Mouse (Mus musculus): ENCODE data around the gene Rftn1. TPM values are rescaled to one million over a fixed set of nuclear protein-coding genes. Genes with fewer than 3 reads are reported as not detected.

Gene Rftn1
- total and polyA plus RNA-seq, 2 experiments = 2.6 to 3.1 TPM

GRCm38 (mm10) chr17:50048209-50048608, 142.3 kb downstream of the Rftn1 start:
- no peak for DNase-seq (ENCODE audit: extremely low read depth, low read depth, low spot score)
- WGBS = 21% methylated on average over 9 of the region's 9 CpGs
- TF ChIP-seq CTCF (IDR thresholded peaks at IDR 0.05; ENCODE audit: low read depth, low read length) (no peak), POLR2A (IDR thresholded peaks at IDR 0.05; ENCODE audit: extremely low read depth, insufficient read depth, low read length) (no peak)
- H3K79me2 ChIP-seq (ENCODE audit: control insufficient read depth, insufficient read depth, low read length) = no peaks in the 10 kb centered on the region
- H3K4me1 ChIP-seq (ENCODE audit: control insufficient read depth, insufficient read depth, low read length) = no peaks in the 10 kb centered on the region
- H3K9ac ChIP-seq (ENCODE audit: low read depth, low read length) = no peak overlapping the region
- H3K36me3 ChIP-seq (ENCODE audit: control insufficient read depth, insufficient read depth, low read length) = no peaks in the 10 kb centered on the region
- H3K27ac ChIP-seq (replicated peaks; ENCODE audit: insufficient read depth, low read depth, low read length) = no peak overlapping the region
- no peaks in the 10 kb centered on the region for H3K27me3 ChIP-seq (ENCODE audit: control insufficient read depth, insufficient read depth, low read length)
- H3K4me3 ChIP-seq (ENCODE audit: insufficient read depth, low read depth, low read length) = no peak overlapping the region

- WGBS = 90% methylated on average over 12 of the region's 12 CpGs
- no peaks in the 10 kb centered on the region for H3K27me3 ChIP-seq (ENCODE audit: control insufficient read depth, insufficient read depth, low read length)
- no peaks in the 10 kb centered on the region for H3K36me3 ChIP-seq (ENCODE audit: control insufficient read depth, insufficient read depth, low read length)
- TF ChIP-seq CTCF (IDR thresholded peaks at IDR 0.05; ENCODE audit: low read depth, low read length) = no peak
- TF ChIP-seq POLR2A (IDR thresholded peaks at IDR 0.05; ENCODE audit: extremely low read depth, insufficient read depth, low read length) = no peak
- no peak for DNase-seq (ENCODE audit: extremely low read depth, low read depth, low spot score)
- no peak overlapping the region for H3K27ac ChIP-seq (replicated peaks; ENCODE audit: insufficient read depth, low read depth, low read length)
- H3K4me1 ChIP-seq (ENCODE audit: control insufficient read depth, insufficient read depth, low read length) = no peaks in the 10 kb centered on the region
- no peaks in the 10 kb centered on the region for H3K79me2 ChIP-seq (ENCODE audit: control insufficient read depth, insufficient read depth, low read length)
- H3K9ac ChIP-seq (ENCODE audit: low read depth, low read length) = no peak overlapping the region
- H3K4me3 ChIP-seq (ENCODE audit: insufficient read depth, low read depth, low read length) = no peak overlapping the region
These were observed 143.3 kb downstream of the Rftn1 start for GRCm38 (mm10) chr17:50047182-50047581.

GRCm38 (mm10) chr17:50040727-50041410, 149.6 kb downstream of the Rftn1 start:
- Histone ChIP-seq H3K9ac (ENCODE audit: low read depth, low read length) (no peak overlapping the region), H3K36me3 (ENCODE audit: control insufficient read depth, insufficient read depth, low read length) (no peaks in the 10 kb centered on the region), H3K4me3 (ENCODE audit: insufficient read depth, low read depth, low read length) (no peak overlapping the region), H3K4me1 (ENCODE audit: control insufficient read depth, insufficient read depth, low read length) (no peaks in the 10 kb centered on the region), H3K27ac (replicated peaks; ENCODE audit: insufficient read depth, low read depth, low read length) (no peak overlapping the region), H3K27me3 (ENCODE audit: control insufficient read depth, insufficient read depth, low read length) (no peaks in the 10 kb centered on the region), H3K79me2 (ENCODE audit: control insufficient read depth, insufficient read depth, low read length) (no peaks in the 10 kb centered on the region)
- no peak for DNase-seq (ENCODE audit: extremely low read depth, low read depth, low spot score)
- TF ChIP-seq POLR2A (IDR thresholded peaks at IDR 0.05; ENCODE audit: extremely low read depth, insufficient read depth, low read length) = no peak
- TF ChIP-seq CTCF (IDR thresholded peaks at IDR 0.05; ENCODE audit: low read depth, low read length) = no peak
- 86% methylated on average over 3 of the region's 3 CpGs for WGBS

- no peak overlapping the region for H3K4me3 ChIP-seq (ENCODE audit: insufficient read depth, low read depth, low read length)
- no peaks in the 10 kb centered on the region for H3K79me2 ChIP-seq (ENCODE audit: control insufficient read depth, insufficient read depth, low read length)
- no peaks in the 10 kb centered on the region for H3K36me3 ChIP-seq (ENCODE audit: control insufficient read depth, insufficient read depth, low read length)
- H3K27me3 ChIP-seq (ENCODE audit: control insufficient read depth, insufficient read depth, low read length) = no peaks in the 10 kb centered on the region
- no peak for TF ChIP-seq POLR2A (IDR thresholded peaks at IDR 0.05; ENCODE audit: extremely low read depth, insufficient read depth, low read length)
- no peak for TF ChIP-seq CTCF (IDR thresholded peaks at IDR 0.05; ENCODE audit: low read depth, low read length)
- no peak for DNase-seq (ENCODE audit: extremely low read depth, low read depth, low spot score)
- no peak overlapping the region for H3K27ac ChIP-seq (replicated peaks; ENCODE audit: insufficient read depth, low read depth, low read length)
- H3K4me1 ChIP-seq (ENCODE audit: control insufficient read depth, insufficient read depth, low read length) = no peaks in the 10 kb centered on the region
- no peak overlapping the region for H3K9ac ChIP-seq (ENCODE audit: low read depth, low read length)
- 72% methylated on average over 10 of the region's 10 CpGs for whole genome bisulfite sequencing
These were observed 152.4 kb downstream of the Rftn1 start for GRCm38 (mm10) chr17:50037882-50038665.

GRCm38 (mm10) chr17:50037416-50037815, 153.1 kb downstream of the Rftn1 start:
- WGBS = 89% methylated on average over 4 of the region's 4 CpGs
- TF ChIP-seq POLR2A (IDR thresholded peaks at IDR 0.05; ENCODE audit: extremely low read depth, insufficient read depth, low read length) (no peak), CTCF (IDR thresholded peaks at IDR 0.05; ENCODE audit: low read depth, low read length) (no peak)
- Histone ChIP-seq H3K9ac (ENCODE audit: low read depth, low read length) (no peak overlapping the region), H3K36me3 (ENCODE audit: control insufficient read depth, insufficient read depth, low read length) (no peaks in the 10 kb centered on the region), H3K4me1 (ENCODE audit: control insufficient read depth, insufficient read depth, low read length) (no peaks in the 10 kb centered on the region), H3K27me3 (ENCODE audit: control insufficient read depth, insufficient read depth, low read length) (no peaks in the 10 kb centered on the region), H3K27ac (replicated peaks; ENCODE audit: insufficient read depth, low read depth, low read length) (no peak overlapping the region), H3K4me3 (ENCODE audit: insufficient read depth, low read depth, low read length) (no peak overlapping the region), H3K79me2 (ENCODE audit: control insufficient read depth, insufficient read depth, low read length) (no peaks in the 10 kb centered on the region)
- no peak for DNase-seq (ENCODE audit: extremely low read depth, low read depth, low spot score)
